ENCODE assay signal across 10 mouse cellular contexts in genomic region chr4:123613309-123613947, GRCm38 (mm10).
A peak's percentile ranks its signal among the peaks of the same experiment; 100 is the strongest.
DNase-seq lines count a peak whose midpoint lies in the region; ATAC-seq and TF ChIP-seq lines count a peak whose summit lies in the region.
"Had no signal": no experiment of that assay in that cellular context is flagged by ENCODE, and none has a peak within 500 bp of the region (broad histone marks: within the 10 kb centered on the region; RNA-seq: fewer than 3 reads in every experiment).

No protein-coding gene starts in this region.

- H3K4me2 ChIP-seq in kidney, postnatal 0 days (ENCODE audit: low read length) = no peak overlapping the region
- peak overlapping the region; percentile 38; the same call in 1 of the 2 replicates for H3K4me2 ChIP-seq in lung, embryonic 15.5 days
- no peak overlapping the region for H3K4me2 ChIP-seq in midbrain, embryonic 15.5 days

- no peaks in the 10 kb centered on the region for H3K36me3 ChIP-seq in liver, adult 2 months (ENCODE audit: control insufficient read depth, insufficient read depth, low read length)
- no peaks in the 10 kb centered on the region for H3K36me3 ChIP-seq in kidney, postnatal 0 days (ENCODE audit: insufficient read depth, low read length)
- no peaks in the 10 kb centered on the region for H3K36me3 ChIP-seq in lung, embryonic 15.5 days
- H3K36me3 ChIP-seq in midbrain, embryonic 15.5 days (replicated peaks) = no peaks in the 10 kb centered on the region
- H3K36me3 ChIP-seq: G1E had no signal

- peak; percentile 96 for DNase-seq in liver, adult 2 months (ENCODE audit: extremely low read depth, low read depth, low spot score)
- DNase-seq in liver = no peak
- peak; percentile 52 for DNase-seq in kidney, postnatal 0 days (ENCODE audit: low spot score)
- no peak for DNase-seq in urinary bladder, postnatal 10 days (ENCODE audit: low spot score)
- DNase-seq in frontal cortex, postnatal 10 days (ENCODE audit: low spot score in 2 of 2) = no peak
- DNase-seq: embryo, embryonic 11 days had no signal

- no peaks in the 10 kb centered on the region for H3K27me3 ChIP-seq in liver, adult 2 months (ENCODE audit: control insufficient read depth, insufficient read depth, low read length)
- no peaks in the 10 kb centered on the region for H3K27me3 ChIP-seq in kidney, postnatal 0 days (ENCODE audit: insufficient read depth, low read length)
- no peaks in the 10 kb centered on the region for H3K27me3 ChIP-seq in lung, embryonic 15.5 days
- H3K27me3 ChIP-seq in midbrain, embryonic 15.5 days (replicated peaks) = no peaks in the 10 kb centered on the region

- ATAC-seq in kidney, postnatal 0 days (replicated peaks; ENCODE audit: low FRiP score, low read depth) = peak; percentile 82
- peak; percentile 58; the same call in 1 of the 2 replicates for ATAC-seq in lung, embryonic 15.5 days (ENCODE audit: borderline replicate concordance, extremely low read depth, low FRiP score, low TSS enrichment)
- ATAC-seq in midbrain, embryonic 15.5 days (replicated peaks) = no peak

- peak; percentile 62; the same call in 1 of the 2 replicates for TF ChIP-seq POLR2A in liver, adult 2 months (IDR thresholded peaks at IDR 0.05; ENCODE audit: extremely low read depth, insufficient read depth, low read length)

- no peak for TF ChIP-seq CTCF in liver, adult 2 months (IDR thresholded peaks at IDR 0.05; ENCODE audit: low read depth, low read length)
- TF ChIP-seq CTCF in kidney, postnatal 0 days (IDR thresholded peaks at IDR 0.05; ENCODE audit: low read depth) = no peak

- H3K27ac ChIP-seq in liver, adult 2 months (replicated peaks; ENCODE audit: insufficient read depth, low read depth, low read length) = peak overlapping the region; percentile 84
- peak overlapping the region; percentile 48 for H3K27ac ChIP-seq in kidney, postnatal 0 days
- peak overlapping the region; percentile 73 for H3K27ac ChIP-seq in lung, embryonic 15.5 days
- no peak overlapping the region for H3K27ac ChIP-seq in midbrain, embryonic 15.5 days

- WGBS in liver, adult 2 months = 14% methylated on average over 7 of the region's 7 CpGs
- 66% methylated on average over 7 of the region's 7 CpGs for WGBS in kidney, postnatal 0 days
- WGBS in lung, embryonic 15.5 days = 36% methylated on average over 7 of the region's 7 CpGs
- WGBS in midbrain, embryonic 15.5 days = 66% methylated on average over 7 of the region's 7 CpGs

- peak overlapping the region; percentile 65 for H3K9ac ChIP-seq in liver, adult 2 months (ENCODE audit: low read depth, low read length)
- H3K9ac ChIP-seq in kidney, postnatal 0 days (ENCODE audit: low read depth, low read length) = no peak overlapping the region; the same call in 1 of the 2 replicates
- 0 out of 2 replicates have a peak overlapping the region, but pooled peaks have one; percentile 10 for H3K9ac ChIP-seq in lung, embryonic 15.5 days
- no peak overlapping the region for H3K9ac ChIP-seq in midbrain, embryonic 15.5 days

- H3K4me1 ChIP-seq in liver, adult 2 months (ENCODE audit: control insufficient read depth, insufficient read depth, low read length) = peaks cover 31% of the 10 kb centered on the region
- 0 out of 2 replicates have a peak, but pooled peaks cover 8% of the 10 kb centered on the region for H3K4me1 ChIP-seq in kidney, postnatal 0 days (replicated peaks; ENCODE audit: insufficient read depth, low read length)
- H3K4me1 ChIP-seq in lung, embryonic 15.5 days = peaks cover 55% of the 10 kb centered on the region
- H3K4me1 ChIP-seq in midbrain, embryonic 15.5 days = peaks cover 22% of the 10 kb centered on the region; the same call in 1 of the 2 replicates

- H3K4me3 ChIP-seq in liver, adult 2 months (ENCODE audit: insufficient read depth, low read depth, low read length) = peak overlapping the region; percentile 48
- no peak overlapping the region for H3K4me3 ChIP-seq in kidney, postnatal 0 days (replicated peaks; ENCODE audit: low read depth, low read length)
- peak overlapping the region; percentile 40 for H3K4me3 ChIP-seq in lung, embryonic 15.5 days
- no peak overlapping the region for H3K4me3 ChIP-seq in midbrain, embryonic 15.5 days
- H3K4me3 ChIP-seq: megakaryocyte, embryonic 14.5 days had no signal

- peaks cover 45% of the 10 kb centered on the region for H3K79me2 ChIP-seq in liver, adult 2 months (ENCODE audit: control insufficient read depth, insufficient read depth, low read length)

- no peaks in the 10 kb centered on the region for H3K9me3 ChIP-seq in kidney, postnatal 0 days (replicated peaks; ENCODE audit: low read length)
- no peaks in the 10 kb centered on the region for H3K9me3 ChIP-seq in lung, embryonic 15.5 days
- no peaks in the 10 kb centered on the region for H3K9me3 ChIP-seq in midbrain, embryonic 15.5 days
- H3K9me3 ChIP-seq: G1E had no signal

Comparison
In these comparisons a context has a peak if more than half of its experiments do, and no peak if none do; other contexts are left out.
1. DNase-seq: peak in liver, adult 2 months (single experiment) and kidney, postnatal 0 days (single experiment); none in liver (single experiment), urinary bladder, postnatal 10 days (single experiment) and frontal cortex, postnatal 10 days (0 of 2).
2. H3K4me3 ChIP-seq: peak in liver, adult 2 months (single experiment) and lung, embryonic 15.5 days (single experiment); none in kidney, postnatal 0 days (single experiment) and midbrain, embryonic 15.5 days (single experiment).
3. H3K9ac ChIP-seq: peak in liver, adult 2 months (single experiment) and lung, embryonic 15.5 days (single experiment); none in kidney, postnatal 0 days (single experiment) and midbrain, embryonic 15.5 days (single experiment).